Mouse (Mus musculus) hindbrain, embryonic 16.5 days (tissue): Measurements from ENCODE around the gene Snapc4. TPM values are rescaled to one million over a fixed set of nuclear protein-coding genes. Genes with fewer than 3 reads are reported as not detected.

Source experiments
- ATAC-seq: fragments of 200-750 bp; cut with Nextera tagmentation; 2 replicates; pipeline ENCODE4 v1.8.0; 2017; ENCODE audit warnings: moderate TSS enrichment, moderate library complexity
- H3K27ac ChIP-seq: fragments of 300-500 bp; sonication (generic); 2 replicates; pipeline ENCODE4 v1.5.1; 2014; ENCODE audit warnings: low read depth, mild to moderate bottlenecking, control low read depth, low read length, moderate library complexity
- H3K27me3 ChIP-seq: fragments of 300-500 bp; sonication (generic); replicated peaks from 2 replicates; pipeline ENCODE4 v1.6.1; 2014; ENCODE audit warnings: low read length; ENCODE audit not compliant: control insufficient read depth, insufficient read depth
- H3K36me3 ChIP-seq: fragments of 300-500 bp; sonication (generic); 2 replicates; pipeline ENCODE4 v1.6.1; 2014; ENCODE audit warnings: mild to moderate bottlenecking, low read length, moderate library complexity, mixed read lengths; ENCODE audit not compliant: control insufficient read depth, insufficient read depth
- H3K4me1 ChIP-seq: fragments of 300-500 bp; sonication (generic); 2 replicates; pipeline ENCODE4 v1.6.1; 2014; ENCODE audit warnings: low read depth, low read length; ENCODE audit not compliant: control insufficient read depth, insufficient read depth
- H3K4me2 ChIP-seq: fragments of 300-500 bp; sonication (generic); 2 replicates; pipeline ENCODE4 v1.6.1; 2014; ENCODE audit warnings: mild to moderate bottlenecking, low read length, control low read depth, moderate library complexity
- H3K4me3 ChIP-seq: fragments of 300-500 bp; sonication (generic); 2 replicates; pipeline ENCODE4 v1.5.1; 2014; ENCODE audit warnings: mild to moderate bottlenecking, low read length, control low read depth, moderate library complexity
- H3K9ac ChIP-seq: fragments of 300-500 bp; sonication (generic); 2 replicates; pipeline ENCODE4 v1.6.1; 2014; ENCODE audit warnings: low read depth, mild to moderate bottlenecking, control low read depth, low read length, moderate library complexity
- H3K9me3 ChIP-seq: fragments of 300-500 bp; sonication (generic); 2 replicates; pipeline ENCODE4 v1.6.1; 2014; ENCODE audit warnings: mild to moderate bottlenecking, low read length, moderate library complexity; ENCODE audit not compliant: control insufficient read depth
- WGBS: fragments of 180-500 bp; shearing (Covaris S2); extraction: QIAGEN DNeasy Blood & Tissue Kit; methylation state at CpG from one replicate; pipeline ENCODE4 v1.1.7; 2014; 5-methylcytosine and 5-hydroxymethylcytosine counted together
- polyA plus RNA-seq: library from polyadenylated mRNA; unstranded; fragments of >200 nt; fragmentation: Nextera tagmentation; extraction: Ambion mirVana; gene quantifications from 2 replicates; pipeline ENCODE4 v1.2.1, GENCODE M21; 2015

Snapc4 gene
- polyA plus RNA-seq, 1 experiment from 2014 or later: 29.1 TPM

DNA sequence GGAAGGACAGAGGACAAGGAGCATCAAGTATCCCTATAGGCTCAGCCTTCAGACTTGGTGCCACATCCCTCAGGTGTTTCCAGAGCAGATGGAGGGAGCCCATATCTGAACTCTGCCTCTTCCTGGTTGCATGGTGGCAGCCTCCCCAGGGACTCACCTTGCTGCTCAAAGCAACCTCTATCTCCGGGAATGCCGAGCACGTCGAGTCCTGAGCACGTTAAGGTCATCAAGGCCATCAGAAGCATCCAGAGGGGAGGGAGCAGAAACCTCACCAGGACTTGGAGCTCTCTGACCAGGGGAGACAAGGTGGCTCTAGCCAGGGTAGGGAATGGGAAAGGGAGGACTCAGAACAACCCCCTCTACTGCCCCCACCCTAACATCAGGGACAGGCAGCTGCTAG lies 17.0 kb downstream of the Snapc4 start:
- H3K9ac ChIP-seq: no peak overlapping the region
- no peaks in the 10 kb centered on the region for H3K27me3 ChIP-seq
- peaks cover 45% of the 10 kb centered on the region for H3K36me3 ChIP-seq
- H3K4me2 ChIP-seq: no peak overlapping the region
- no peaks in the 10 kb centered on the region for H3K9me3 ChIP-seq
- no peak overlapping the region for H3K4me3 ChIP-seq
- no peaks in the 10 kb centered on the region for H3K4me1 ChIP-seq
- 88% methylated on average over 5 of the region's 5 CpGs for WGBS
- no peak for ATAC-seq
- no peak overlapping the region for H3K27ac ChIP-seq

GRCm38 (mm10) chr2:26362991-26363390 lies 17.5 kb downstream of the Snapc4 start:
- H3K4me2 ChIP-seq: no peak overlapping the region
- no peak overlapping the region for H3K27ac ChIP-seq
- no peaks in the 10 kb centered on the region for H3K9me3 ChIP-seq
- WGBS: 87% methylated on average over 5 of the region's 5 CpGs
- no peak overlapping the region for H3K4me3 ChIP-seq
- no peak for ATAC-seq
- H3K4me1 ChIP-seq: no peaks in the 10 kb centered on the region
- no peaks in the 10 kb centered on the region for H3K27me3 ChIP-seq
- no peak overlapping the region for H3K9ac ChIP-seq
- H3K36me3 ChIP-seq: peaks cover 40% of the 10 kb centered on the region

DNA sequence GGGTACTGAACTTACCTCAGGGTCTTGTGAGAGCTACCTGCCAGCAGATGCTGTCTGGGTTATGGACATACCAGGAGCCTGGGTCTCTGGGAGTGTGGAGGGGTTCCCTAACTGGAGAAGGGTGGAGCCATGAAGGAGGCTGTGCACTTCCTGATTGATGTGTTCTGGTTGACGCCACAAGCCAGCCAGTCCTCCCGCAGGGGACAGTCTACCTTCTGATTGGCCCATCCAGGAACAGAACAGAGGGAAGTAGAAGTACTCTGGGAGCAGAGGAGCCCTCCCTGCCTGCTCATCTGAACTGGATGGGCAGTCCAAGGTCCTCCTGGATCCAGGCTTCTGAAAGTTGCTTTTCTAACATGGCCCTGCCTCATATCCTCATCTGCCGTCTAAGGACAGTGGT lies 19.7 kb downstream of the Snapc4 start, which contains the start of gene Card9:
TSS of gene Card9 (minus strand) at position 147 of the 400 bp plus-strand sequence.
- Histone ChIP-seq H3K36me3 (peaks cover 19% of the 10 kb centered on the region), H3K4me1 (no peaks in the 10 kb centered on the region; the same call in 1 of the 2 replicates), H3K9ac (no peak within 1 kb of the TSS), H3K4me2 (no peak within 1 kb of the TSS), H3K9me3 (no peaks in the 10 kb centered on the region), H3K27me3 (no peaks in the 10 kb centered on the region), H3K4me3 (no peak within 1 kb of the TSS), H3K27ac (no peak within 1 kb of the TSS)
- ATAC-seq: no peak
- WGBS: 42% methylated on average over 3 of the region's 3 CpGs

- no peaks in the 10 kb centered on the region for H3K27me3 ChIP-seq
- H3K9me3 ChIP-seq: no peaks in the 10 kb centered on the region
- H3K9ac ChIP-seq: no peak overlapping the region
- no peaks in the 10 kb centered on the region; the same call in 1 of the 2 replicates for H3K4me1 ChIP-seq
- 72% methylated on average over 6 of the region's 6 CpGs for WGBS
- H3K4me3 ChIP-seq: no peak overlapping the region
- no peak for ATAC-seq
- H3K4me2 ChIP-seq: no peak overlapping the region
- no peak overlapping the region for H3K27ac ChIP-seq
- peaks cover 12% of the 10 kb centered on the region for H3K36me3 ChIP-seq
Observed at GRCm38 (mm10) chr2:26359983-26360382, 20.5 kb downstream of the Snapc4 start.

- H3K36me3 ChIP-seq: peaks cover 2% of the 10 kb centered on the region
- H3K4me3 ChIP-seq: no peak overlapping the region
- H3K4me1 ChIP-seq: no peaks in the 10 kb centered on the region; the same call in 1 of the 2 replicates
- H3K27ac ChIP-seq: no peak overlapping the region
- 93% methylated on average over 13 of the region's 13 CpGs for WGBS
- no peak for ATAC-seq
- no peak overlapping the region for H3K4me2 ChIP-seq
- H3K27me3 ChIP-seq: no peaks in the 10 kb centered on the region
- H3K9ac ChIP-seq: no peak overlapping the region
- no peaks in the 10 kb centered on the region for H3K9me3 ChIP-seq
Observed at GRCm38 (mm10) chr2:26358667-26359320, 21.7 kb downstream of the Snapc4 start.

- peaks cover 10% of the 10 kb centered on the region for H3K4me1 ChIP-seq
- no peak overlapping the region for H3K4me2 ChIP-seq
- no peak overlapping the region for H3K9ac ChIP-seq
- ATAC-seq: no peak
- no peak overlapping the region for H3K4me3 ChIP-seq
- H3K9me3 ChIP-seq: no peaks in the 10 kb centered on the region
- WGBS: 51% methylated on average over 15 of the region's 15 CpGs
- H3K27me3 ChIP-seq: no peaks in the 10 kb centered on the region
- no peaks in the 10 kb centered on the region for H3K36me3 ChIP-seq
- no peak overlapping the region for H3K27ac ChIP-seq
Observed at GRCm38 (mm10) chr2:26357484-26357883, 23.0 kb downstream of the Snapc4 start.

- ATAC-seq: no peak
- no peak overlapping the region for H3K9ac ChIP-seq
- WGBS: 79% methylated on average over 7 of the region's 7 CpGs
Observed at GRCm38 (mm10) chr2:26356678-26357077, 23.8 kb downstream of the Snapc4 start.

DNA sequence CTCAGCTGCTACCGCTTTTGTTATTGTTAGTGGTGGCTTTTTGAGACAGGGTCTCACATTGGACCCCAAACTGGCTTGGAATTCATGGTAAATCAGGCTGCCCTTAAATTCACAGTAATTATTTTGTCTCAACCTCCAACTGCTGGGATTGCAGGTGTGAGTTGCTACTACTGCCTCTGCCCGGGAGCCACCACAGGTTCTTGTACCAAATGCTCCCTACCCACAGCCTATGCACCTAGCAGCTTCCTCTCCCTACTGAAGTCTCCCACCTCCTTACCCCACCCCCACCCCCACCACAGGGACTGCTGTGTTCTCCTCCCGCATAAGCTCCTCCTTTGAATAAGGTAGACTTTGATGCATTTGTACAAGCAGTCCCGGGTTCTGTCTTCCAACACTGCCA lies 24.2 kb downstream of the Snapc4 start:
- H3K36me3 ChIP-seq: no peaks in the 10 kb centered on the region
- no peaks in the 10 kb centered on the region for H3K27me3 ChIP-seq
- H3K4me3 ChIP-seq: no peak overlapping the region
- WGBS: 87% methylated on average over 4 of the region's 4 CpGs
- H3K9me3 ChIP-seq: no peaks in the 10 kb centered on the region
- ATAC-seq: no peak
- H3K4me1 ChIP-seq: peaks cover 11% of the 10 kb centered on the region
- no peak overlapping the region for H3K27ac ChIP-seq
- H3K9ac ChIP-seq: no peak overlapping the region
- no peak overlapping the region for H3K4me2 ChIP-seq

More at GRCm38 (mm10) chr2:26356678-26357077, 23.8 kb downstream of the Snapc4 start:
- Histone ChIP-seq H3K27me3 (no peaks in the 10 kb centered on the region), H3K27ac (no peak overlapping the region), H3K9me3 (no peaks in the 10 kb centered on the region), H3K4me1 (peaks cover 10% of the 10 kb centered on the region), H3K36me3 (no peaks in the 10 kb centered on the region), H3K4me2 (no peak overlapping the region), H3K4me3 (no peak overlapping the region)

DNA sequence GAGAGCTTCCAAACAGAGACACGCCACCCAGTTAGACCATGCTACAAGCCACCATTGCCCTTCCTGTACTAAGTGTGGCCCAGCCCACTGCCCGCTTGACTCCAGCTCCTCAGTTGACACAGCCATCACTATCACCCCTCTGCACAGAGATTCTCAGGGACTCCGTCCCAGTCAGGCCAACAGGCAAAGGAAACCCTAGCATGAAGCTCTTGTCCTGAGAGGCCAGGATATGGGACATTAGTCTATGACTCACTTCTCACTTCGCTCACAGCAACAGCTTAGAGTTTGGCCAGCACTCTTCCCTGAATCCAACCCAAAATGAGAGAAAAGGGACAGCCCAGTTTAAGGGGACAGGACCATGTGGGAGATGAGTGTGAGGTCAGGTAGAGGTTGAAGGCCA lies 26.1 kb downstream of the Snapc4 start:
- H3K4me2 ChIP-seq: no peak overlapping the region
- ATAC-seq: no peak
- H3K4me3 ChIP-seq: no peak overlapping the region
- H3K9ac ChIP-seq: no peak overlapping the region
- no peaks in the 10 kb centered on the region for H3K27me3 ChIP-seq
- peaks cover 6% of the 10 kb centered on the region for H3K36me3 ChIP-seq
- peaks cover 19% of the 10 kb centered on the region for H3K4me1 ChIP-seq
- H3K27ac ChIP-seq: no peak overlapping the region
- WGBS: 95% methylated on average over 4 of the region's 4 CpGs
- H3K9me3 ChIP-seq: no peaks in the 10 kb centered on the region
